Mouse (Mus musculus) urinary bladder, postnatal 25 days (tissue): Measurements from ENCODE around the gene Rfc2.

ENCODE experiments used
- DNase-seq: peaks from one replicate; pipeline ENCODE4 v3.0.0; 2022; ENCODE audit warnings: low spot score

Rfc2 gene

DNA sequence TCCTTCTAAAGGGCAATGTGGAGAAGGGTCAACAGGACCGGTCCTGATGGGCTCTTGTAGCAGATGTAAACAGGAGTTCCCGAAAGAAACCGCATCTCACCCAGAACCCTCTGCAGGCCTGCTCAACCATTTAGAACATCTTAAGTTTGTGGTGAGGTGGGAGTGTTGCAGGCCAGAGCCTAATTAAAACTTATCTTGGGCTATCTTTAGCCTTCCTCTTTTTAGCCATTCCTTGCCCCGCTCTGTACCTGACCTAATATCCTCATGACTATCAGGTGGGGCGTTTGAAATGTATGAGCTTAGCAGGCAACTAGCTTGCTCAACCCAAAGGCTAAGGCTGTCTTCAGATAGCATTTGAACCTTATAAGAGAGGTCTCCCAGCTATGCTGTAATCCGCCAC is 15.5 kb upstream of the Rfc2 start:
- no peak for DNase-seq

DNA sequence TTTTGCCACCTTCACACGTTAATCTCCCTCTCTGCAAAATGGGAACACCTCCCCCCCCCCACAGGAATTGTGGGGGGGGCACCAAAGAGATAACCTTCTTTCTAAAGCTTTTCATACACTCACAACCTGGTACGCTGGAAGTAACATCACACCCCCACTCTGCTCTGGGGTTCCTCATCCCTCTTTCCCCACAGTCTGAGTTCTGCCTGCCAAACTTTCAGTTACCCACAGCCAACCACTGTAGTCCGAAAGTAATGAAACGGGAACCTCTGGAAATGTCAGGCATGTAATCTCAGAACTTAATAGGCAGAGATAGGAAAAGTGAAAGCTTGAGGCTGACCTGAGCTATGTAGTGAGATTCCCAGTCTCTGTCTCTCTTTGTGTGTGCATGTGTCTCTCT is 13.7 kb upstream of the Rfc2 start:
- no peak for DNase-seq

DNA sequence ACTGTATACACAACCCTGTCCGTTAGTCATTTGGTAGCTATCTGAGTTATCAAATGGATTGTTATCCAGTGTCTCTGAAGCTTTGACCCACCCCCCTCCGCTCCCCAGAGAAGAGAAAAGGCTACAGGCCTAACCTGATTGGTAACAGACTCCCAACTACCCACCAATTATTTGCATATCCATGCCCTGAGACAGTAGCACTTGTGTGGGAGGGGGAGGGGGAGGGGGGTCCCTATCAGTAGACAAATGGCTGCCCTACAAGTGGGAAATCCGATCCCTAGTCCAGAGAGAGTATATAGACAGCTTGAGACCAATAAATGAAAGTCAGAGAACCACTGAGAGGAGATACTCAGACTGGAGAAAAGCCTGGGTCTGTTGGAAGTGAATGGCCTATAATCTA is 13.1 kb upstream of the Rfc2 start:
- no peak for DNase-seq

DNA sequence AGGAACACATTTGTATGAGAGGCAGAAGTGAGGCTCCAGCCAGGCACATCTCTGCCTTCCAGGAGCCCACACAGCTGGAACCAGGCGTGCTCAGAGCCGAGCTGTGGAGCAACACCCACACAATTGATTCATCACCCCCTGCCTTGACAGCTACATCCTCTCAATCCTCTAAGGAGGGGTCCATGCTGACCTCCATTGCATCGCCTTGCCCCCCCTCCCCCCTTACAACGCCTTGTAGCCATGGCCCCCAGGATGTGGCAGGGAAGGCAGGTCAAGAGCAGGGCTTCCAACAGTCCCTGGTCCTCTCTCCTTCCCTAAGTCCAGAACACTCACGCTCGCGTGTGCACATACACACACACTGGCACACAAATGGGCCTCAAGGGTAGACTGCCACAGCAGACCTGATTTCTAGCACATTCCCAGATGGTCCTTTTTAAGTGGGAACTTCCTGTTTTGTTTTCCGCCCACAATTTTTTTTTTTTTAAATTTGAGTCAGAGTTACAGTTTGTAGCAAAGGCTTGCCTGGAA is 12.1 kb upstream of the Rfc2 start:
- no peak for DNase-seq

DNA sequence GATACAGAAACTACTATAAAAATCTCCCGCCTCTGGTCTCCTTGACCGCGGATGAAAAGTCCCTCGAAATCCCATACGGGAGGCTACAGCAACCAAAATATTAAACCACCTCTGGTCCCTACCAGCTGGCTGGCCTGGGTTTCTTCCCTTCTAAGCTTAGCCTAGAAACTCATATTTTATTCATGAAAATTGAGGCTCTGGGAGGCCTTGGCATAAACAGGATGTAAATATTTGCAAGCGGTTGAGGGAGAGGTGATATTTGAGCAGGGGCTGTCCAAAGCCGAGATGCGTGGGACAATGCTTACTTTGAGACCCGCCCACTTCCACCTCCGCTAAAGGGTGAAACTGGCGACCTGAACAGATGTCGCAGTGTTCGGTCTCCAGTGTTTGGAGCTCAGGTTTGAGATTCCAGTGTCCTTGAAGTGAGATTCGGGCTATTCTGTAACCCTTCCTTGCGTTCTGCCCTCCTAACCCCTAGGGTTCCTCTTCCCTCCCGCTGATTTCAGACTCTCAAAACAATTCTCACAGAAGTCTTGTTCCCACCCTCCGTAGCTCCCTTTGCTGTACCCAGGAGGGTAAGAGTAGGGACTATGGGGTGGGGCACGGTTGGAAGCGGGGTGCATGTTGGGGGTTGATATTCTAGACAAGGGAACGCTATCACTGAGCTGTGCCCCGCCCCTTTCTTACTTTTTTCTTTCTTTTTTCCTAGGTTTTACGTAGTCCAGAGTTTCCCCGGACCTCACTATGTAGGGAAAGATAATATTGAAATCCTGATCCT is 9.2 kb upstream of the Rfc2 start:
- DNase-seq = peak; percentile 34

DNA sequence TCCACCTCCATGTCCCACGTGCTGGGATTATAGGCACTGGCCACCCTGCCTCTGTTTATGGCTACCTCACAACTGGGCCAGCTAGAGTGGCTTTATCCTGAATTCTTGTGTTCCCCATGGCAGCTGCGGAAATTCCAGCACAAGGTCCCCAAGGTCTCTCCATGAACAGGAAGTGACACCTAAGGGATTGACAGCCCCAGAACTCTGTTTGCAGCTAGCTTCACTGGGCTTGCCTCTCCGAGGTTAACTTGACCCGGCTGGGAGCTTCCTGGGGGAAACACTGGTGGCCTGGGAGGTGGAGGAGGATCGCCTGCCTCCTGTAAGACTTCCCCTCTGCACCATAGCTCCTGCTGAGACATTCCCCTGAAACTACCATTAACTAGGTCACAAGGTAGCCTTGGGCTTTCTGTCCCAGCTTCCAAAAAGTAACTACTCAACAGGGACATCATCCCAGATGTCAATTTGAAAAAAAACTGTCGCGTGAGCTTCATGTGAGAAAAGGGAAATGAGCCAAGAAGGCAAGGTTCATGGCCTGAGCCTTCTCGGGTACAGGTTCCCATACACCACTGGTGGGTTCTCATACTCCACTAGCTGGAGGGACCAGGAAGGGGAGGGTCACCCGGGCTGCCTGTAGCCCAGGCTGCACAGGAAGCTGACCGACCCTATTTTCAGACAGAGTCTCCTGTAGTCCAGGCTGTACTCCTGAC is 8.5 kb upstream of the Rfc2 start:
- no peak for DNase-seq

DNA sequence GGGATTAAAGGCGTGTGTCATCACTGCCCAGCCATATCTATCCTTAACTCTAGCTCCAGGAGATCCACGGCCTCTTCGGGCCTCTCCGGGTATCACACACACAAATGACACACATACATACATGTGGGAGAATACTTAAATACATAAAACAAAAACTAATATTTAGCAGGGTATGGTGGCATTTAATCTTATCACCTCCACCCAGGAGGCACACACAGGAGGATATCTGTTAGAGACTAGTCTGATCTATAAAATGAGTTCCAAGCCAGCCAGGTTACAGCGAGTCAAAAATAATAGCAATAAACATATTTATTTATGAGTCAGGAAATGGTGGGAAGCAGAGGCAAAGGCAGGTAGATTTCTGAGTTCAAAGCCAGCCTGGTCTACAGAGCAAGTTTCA is 5.3 kb upstream of the Rfc2 start:
- no peak for DNase-seq

DNA sequence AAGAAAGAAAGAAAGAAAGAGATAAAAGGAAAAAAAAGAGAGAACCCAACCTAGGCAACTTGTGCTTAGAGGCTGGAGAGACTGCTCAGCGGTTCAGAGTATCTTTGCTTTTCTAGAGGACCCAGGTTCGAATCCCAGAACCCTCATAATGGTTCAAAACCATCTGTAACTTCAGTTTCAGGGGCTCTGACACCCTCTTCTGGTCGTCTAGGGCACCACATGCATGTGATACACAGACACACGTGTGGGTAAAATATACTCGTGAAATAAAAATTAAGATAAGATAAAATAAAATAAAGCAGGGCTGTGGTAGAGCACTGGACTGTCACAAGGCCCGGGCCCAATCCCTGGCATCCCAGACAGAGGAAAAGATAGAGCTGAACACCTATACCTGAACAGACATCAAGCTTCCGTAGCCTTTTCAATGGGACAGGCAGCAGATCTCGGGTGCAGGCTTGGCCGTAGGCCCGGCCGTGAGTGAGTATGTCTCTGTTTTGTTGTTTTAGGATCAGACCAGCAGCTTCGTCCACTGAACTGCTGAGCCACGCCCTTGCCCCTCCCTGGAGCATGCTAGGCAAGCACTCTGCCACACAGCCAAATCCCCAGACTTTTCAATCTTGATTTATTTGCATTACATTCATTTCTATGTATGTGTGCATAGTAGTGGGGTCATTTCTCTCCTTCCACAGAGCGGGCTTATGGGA is 4.5 kb upstream of the Rfc2 start:
- no peak for DNase-seq

DNA sequence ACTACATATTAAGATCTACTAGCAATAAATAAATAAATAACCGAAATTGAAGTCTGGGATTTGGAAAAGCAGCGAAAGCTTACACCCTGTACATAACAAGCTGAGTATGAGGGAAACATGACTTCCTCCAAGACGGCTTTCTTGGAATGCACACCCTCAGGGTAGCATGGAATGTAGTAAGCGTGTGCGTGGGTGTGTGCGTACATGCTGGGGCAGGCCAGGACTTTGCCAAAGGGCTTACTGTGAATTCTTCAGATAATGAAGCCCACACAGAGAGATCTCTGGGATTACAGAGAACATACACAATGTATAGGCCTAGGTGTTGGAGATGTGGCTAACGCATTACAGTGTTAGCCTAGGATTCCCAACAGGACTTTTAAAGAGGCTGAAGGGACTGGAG is 3.6 kb upstream of the Rfc2 start:
- peak; percentile 39 for DNase-seq

DNA sequence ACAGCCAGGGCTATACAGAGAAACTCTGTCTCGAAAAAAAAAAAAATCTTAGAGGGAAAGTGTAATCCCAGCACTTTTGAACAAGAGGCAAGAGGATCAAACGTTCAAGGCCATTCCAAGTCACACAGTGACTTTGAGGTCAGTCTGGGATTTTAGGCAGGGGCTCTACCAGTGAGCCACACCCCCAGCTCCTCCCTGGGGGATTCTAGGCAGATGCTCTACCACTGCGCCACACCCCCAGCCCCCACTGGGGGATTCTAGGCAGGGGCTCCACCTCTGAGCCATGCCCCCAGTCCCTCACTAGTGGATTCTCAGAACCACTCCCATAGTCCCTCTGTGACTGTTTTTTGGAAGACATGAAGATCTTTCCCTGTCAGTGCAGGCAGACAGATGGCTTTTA is 2.0 kb upstream of the Rfc2 start:
- DNase-seq = no peak

DNA sequence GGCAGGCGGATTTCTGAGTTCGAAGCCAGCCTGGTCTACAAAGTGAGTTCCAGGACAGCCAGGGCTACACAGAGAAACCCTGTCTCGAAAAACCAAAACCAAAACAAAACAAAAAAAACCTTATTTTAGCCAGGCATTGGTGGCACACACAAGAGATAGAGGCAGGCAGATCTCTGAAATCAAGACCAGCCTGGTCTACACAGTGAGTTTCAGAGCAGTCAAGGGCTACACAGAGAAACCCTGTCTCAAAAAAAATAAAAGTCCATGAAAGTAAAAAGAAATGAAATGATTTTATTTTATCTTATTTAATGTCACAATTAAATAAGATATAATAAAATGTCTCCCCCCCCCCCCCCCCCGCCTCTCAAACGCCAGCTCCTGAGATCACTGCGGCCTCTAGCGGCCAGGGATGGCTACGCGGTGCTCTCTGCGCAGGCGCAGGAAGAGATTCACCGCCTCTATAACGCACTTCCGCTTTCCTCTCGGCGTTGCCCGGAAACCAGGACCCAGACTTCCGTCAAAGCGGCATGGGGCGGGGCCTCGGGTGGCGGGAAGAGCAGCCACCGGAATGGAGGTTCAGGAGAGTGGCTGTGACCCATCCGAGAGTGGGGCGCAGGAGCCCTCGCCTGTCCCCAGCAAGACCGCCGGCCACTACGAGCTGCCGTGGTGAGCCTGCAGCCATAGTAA is 1.2 kb downstream of the Rfc2 start:
- peak; percentile 97 for DNase-seq

DNA sequence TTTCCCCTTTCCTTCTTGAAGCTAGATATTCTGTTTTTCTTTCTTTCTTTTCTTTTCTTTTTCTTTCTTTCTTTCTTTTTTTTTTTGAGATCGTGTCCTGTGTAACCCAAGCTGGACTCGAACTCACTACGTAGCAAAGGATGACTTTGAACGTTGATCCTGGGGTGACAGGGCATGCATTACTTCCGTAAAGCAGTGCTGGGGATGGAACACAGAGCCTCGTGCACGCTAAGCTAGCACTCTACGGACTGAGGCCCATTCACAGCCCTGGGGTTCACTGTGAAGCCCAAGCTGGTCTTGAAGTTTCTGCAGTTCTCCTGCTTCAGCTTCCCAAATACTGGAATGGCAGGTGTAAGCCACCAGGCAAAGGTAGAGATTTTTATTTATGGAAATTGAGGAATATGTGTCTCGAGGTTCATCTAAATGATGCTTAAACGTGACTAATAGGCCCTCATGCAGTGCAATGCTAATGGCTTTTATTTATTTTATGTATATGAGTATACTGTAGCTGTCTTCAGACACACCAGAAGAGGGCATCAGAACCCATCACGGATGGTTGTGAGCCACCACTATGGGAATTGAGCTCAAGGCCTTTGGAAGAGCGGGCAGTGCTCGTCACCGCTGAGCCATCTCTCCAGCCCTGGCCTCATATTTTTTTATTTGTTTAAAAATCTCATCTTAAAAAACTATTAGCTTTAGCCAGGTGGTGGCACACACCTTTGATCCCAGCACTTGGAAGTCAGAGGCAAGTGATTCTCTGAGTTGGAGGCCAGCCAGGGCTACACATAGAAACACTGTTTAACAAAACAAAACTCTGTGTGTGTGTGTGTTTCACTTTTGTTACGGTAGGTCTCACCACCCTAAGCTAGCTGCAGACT is 2.1 kb downstream of the Rfc2 start:
- DNase-seq = no peak

DNA sequence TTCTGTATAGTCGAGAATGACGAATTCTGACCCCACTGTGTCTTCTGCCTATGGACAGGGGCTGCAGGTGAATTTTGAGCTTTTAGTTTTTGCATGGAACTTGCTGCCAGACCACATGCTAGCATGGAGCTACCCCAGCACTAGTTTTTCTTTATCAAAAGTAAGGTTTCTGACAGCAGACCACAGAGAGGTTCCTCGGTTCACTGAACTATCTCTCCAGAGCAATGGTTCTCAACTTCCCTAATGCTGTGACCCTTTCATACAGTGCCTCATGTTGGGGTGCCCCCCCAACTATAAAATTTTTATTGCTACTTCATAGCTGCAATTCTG is 2.7 kb downstream of the Rfc2 start:
- no peak for DNase-seq

DNA sequence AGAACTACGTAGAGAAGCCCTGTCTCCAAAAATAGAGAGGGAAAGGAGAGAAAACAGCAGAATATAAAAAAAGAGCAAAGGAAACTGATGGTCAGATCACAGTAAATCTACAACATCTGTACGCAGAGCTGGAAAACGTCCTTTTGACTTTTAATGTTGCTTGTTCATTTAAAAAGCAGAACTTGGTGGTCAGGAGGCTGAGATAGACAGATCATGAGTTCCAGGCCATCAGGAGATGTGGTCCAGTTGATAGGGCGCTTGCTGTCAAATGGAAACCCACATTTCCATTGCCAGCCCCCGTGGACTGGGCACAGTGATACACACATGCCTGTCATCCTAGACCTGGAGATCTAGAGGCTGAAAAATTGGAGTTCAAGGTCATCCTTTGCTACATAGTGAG is 3.6 kb downstream of the Rfc2 start:
- no peak for DNase-seq

DNA sequence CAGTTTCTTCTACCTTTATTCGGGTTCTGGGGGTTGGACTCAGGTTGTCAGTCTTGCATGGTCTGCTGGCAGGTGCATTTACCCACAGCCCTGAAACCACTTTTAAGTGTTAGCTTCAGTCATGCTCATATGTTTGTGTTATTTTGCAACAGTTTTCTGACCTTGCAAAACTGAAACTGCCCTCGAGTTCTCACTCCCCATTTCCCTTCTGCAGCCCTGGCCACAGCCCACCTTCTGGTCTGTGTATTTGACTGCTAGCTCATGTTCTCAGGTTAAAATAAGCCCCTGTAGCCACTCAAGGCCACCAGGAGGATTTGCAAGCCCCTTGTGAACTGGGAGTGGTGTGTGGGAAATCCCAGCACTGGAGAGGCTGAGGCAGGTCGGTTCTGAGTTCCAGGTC is 8.7 kb downstream of the Rfc2 start:
- no peak for DNase-seq

DNA sequence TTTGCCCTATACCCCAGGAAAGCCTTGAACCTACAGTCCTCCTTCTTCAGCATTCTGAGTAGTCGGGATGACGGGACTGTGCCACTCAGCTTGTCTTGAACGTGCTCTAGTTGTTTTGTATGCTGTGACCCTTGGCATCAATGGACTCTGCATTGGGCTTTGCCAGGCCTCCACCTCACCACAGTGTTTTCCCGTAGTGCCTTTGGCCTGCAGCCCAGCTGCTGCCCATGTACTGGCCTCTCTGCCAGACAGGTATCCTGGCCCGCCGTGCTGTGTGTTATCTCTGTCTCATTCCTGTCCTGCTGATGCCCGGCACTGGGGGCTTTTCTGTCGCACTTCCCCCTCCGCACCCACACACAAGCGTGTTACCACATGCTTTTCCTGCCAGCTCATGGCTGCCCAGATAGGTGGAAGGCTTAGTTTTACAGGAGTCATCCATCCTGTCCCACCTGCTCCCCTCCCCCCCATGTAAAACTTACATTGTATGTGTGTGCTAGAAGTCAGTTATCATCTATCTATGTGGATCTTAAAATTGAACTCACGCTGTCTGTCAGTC is 10.9 kb downstream of the Rfc2 start:
- no peak for DNase-seq

DNA sequence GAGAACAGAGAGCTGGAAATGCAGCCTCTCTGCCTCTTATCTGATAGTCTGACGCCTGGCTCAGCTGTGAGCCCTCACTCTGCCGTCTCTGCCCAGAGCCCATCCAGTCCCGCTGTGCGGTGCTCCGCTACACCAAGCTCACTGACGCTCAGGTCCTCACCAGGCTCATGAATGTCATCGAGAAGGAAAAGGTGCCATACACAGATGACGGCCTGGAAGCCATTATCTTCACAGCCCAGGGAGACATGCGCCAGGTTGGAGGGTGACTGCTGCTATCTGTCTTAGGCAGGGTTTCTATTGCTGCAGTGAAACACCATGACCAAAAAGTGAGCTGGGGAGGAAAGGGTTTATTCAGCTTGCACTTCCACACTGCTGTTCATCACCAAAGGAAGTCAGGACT is 11.9 kb downstream of the Rfc2 start:
- no peak for DNase-seq

DNA sequence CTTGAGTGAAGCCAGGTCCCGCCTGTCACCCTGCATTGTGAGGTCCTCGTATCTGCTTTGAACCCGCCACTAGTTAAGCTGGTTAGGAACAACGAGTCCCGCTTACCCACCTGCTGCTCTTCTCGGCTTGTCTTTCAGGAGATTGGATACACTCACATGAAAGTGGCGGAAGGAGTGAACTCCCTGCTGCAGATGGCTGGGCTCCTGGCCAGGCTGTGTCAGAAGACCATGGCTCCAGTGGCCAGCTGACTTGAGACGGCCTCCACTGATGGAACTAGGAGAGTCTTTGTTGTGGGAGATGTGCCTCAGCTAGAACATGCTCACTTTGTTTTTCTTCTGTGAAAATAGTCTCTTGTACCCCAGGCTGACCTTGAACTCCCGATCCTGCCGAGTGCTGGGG is 16.5 kb downstream of the Rfc2 start:
- DNase-seq = no peak

DNA sequence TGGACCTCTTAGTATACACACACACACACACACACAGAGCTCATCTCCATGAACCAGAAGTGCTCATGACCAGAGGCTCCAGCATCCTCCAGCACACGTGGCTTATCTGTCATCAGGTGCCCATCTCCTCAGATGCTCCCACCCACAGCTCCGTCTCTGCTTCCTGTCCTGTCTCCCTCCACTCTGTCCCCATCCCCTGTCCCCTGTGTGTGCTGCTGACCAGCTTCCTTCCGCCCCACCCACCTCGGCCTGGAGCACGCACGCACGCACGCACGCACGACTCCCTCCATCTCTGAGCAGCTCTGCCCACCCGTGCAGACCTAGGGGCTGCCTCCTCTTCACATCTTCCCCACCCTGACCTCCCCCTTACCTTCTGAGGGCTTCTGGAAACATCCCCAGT is 23.2 kb downstream of the Rfc2 start:
- DNase-seq = no peak

DNA sequence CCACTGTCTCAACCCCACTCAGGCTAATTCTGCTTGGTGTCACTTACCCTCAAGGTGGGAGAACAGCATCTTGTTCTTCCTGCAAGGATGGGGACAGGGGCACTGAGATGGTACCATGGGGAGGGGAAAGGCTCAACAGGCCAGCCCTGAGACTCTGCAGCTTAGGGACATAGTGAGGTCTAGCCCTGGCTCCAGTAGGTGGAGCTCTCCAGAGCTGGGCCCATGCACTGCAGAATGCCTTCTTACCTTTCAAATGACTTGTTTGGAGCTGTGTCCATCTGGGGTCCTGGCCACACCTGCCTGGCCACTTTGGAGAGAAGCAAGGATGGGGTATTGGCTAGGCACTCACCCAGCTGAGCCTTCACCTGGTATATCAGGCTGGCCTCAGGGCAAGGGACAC is 25.1 kb downstream of the Rfc2 start:
- DNase-seq = no peak

DNA sequence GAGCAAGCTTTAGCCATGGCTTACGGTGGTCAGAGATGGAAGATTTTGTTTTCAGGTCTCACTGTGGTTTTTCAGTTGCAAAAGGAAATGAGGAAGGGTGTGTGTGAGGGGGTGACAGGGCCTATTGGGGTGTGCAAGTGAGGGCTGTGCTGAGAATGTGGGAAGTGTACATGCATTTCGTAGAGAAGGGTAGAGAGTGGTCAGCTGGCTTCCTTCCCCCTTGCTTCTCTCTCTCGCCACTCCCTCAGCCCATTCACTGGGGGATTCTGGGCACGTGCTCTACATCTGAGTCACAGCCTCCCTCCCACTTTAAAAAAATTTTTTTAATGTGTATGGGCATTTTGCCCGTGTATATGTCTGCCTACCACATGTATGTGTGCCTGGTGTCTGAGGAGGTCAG is 26.0 kb downstream of the Rfc2 start:
- DNase-seq = no peak
